Mouse (Mus musculus) intestine, embryonic 14.5 days (tissue): ENCODE measurements around the gene Igsf21. TPM values are rescaled to one million over a fixed set of nuclear protein-coding genes. Genes with fewer than 3 reads are reported as not detected.

ENCODE experiments used
- ATAC-seq: fragments of 200-750 bp; cut with Nextera tagmentation; replicated peaks from 2 replicates; pipeline ENCODE4 v1.8.0; 2017; ENCODE audit warnings: low read depth, moderate number of reproducible peaks, moderate TSS enrichment, moderate library complexity; ENCODE audit not compliant: low FRiP score, low TSS enrichment
- DNase-seq: peaks from one replicate; pipeline ENCODE4 v3.0.0-alpha.2; 2018; ENCODE audit warnings: low spot score
- H3K27ac ChIP-seq: fragments of 300-500 bp; sonication (generic); 2 replicates; pipeline ENCODE4 v1.5.1; 2014; ENCODE audit warnings: low read depth, mild to moderate bottlenecking, control low read depth
- H3K27me3 ChIP-seq: fragments of 300-500 bp; sonication (generic); replicated peaks from 2 replicates; pipeline ENCODE4 v1.6.1; 2014; ENCODE audit warnings: low read length, control low read depth; ENCODE audit not compliant: control insufficient read depth, insufficient read depth
- H3K36me3 ChIP-seq: fragments of 300-500 bp; sonication (generic); 2 replicates; pipeline ENCODE4 v1.6.1; 2014; ENCODE audit warnings: low read length, control low read depth; ENCODE audit not compliant: control insufficient read depth, insufficient read depth
- H3K4me1 ChIP-seq: fragments of 300-500 bp; sonication (generic); replicated peaks from 2 replicates; pipeline ENCODE4 v1.6.1; 2014; ENCODE audit warnings: low read length, control low read depth, mixed read lengths; ENCODE audit not compliant: control insufficient read depth, insufficient read depth
- H3K4me2 ChIP-seq: fragments of 300-500 bp; sonication (generic); 2 replicates; pipeline ENCODE4 v1.6.1; 2014; ENCODE audit warnings: low read length
- H3K4me3 ChIP-seq: fragments of 300-500 bp; sonication (generic); 2 replicates; pipeline ENCODE4 v1.5.1; 2014; ENCODE audit warnings: low read depth, low read length, control low read depth, mixed read lengths
- H3K9ac ChIP-seq: fragments of 300-500 bp; sonication (generic); 2 replicates; pipeline ENCODE4 v1.6.1; 2014; ENCODE audit warnings: mild to moderate bottlenecking, low read length
- H3K9me3 ChIP-seq: fragments of 300-500 bp; sonication (generic); 2 replicates; pipeline ENCODE4 v1.6.1; 2016; ENCODE audit warnings: low read length, control low read depth; ENCODE audit not compliant: control insufficient read depth
- WGBS: fragments of 180-500 bp; shearing (Covaris S2); extraction: QIAGEN DNeasy Blood & Tissue Kit; methylation state at CpG from one replicate; pipeline ENCODE4 v1.1.7; 2014; 5-methylcytosine and 5-hydroxymethylcytosine counted together
- polyA plus RNA-seq: library from polyadenylated mRNA; unstranded; fragments of >200 nt; fragmentation: Nextera tagmentation; extraction: Ambion mirVana; gene quantifications from 2 replicates; pipeline ENCODE4 v1.2.1, GENCODE M21; 2014

Gene Igsf21
- polyA plus RNA-seq, 1 experiment from 2014 or later, result 2.2 TPM

GRCm38 (mm10) chr4:140100141-140100540 lies 146.4 kb downstream of the Igsf21 start:
- no peak overlapping the region for H3K4me2 ChIP-seq
- WGBS, result 71% methylated on average over 1 of the region's 1 CpGs
- peaks cover 23% of the 10 kb centered on the region for H3K27me3 ChIP-seq
- H3K4me3 ChIP-seq, result no peak overlapping the region
- no peak overlapping the region for H3K9ac ChIP-seq
- H3K4me1 ChIP-seq, result no peaks in the 10 kb centered on the region; the same call in 1 of the 2 replicates
- no peaks in the 10 kb centered on the region for H3K9me3 ChIP-seq
- ATAC-seq, result no peak
- H3K36me3 ChIP-seq, result no peaks in the 10 kb centered on the region
- H3K27ac ChIP-seq, result no peak overlapping the region
- no peak for DNase-seq

GRCm38 (mm10) chr4:140096283-140096682 lies 150.3 kb downstream of the Igsf21 start:
- WGBS, result 49% methylated on average over 2 of the region's 2 CpGs
- no peak for DNase-seq
- ATAC-seq, result no peak
- H3K4me3 ChIP-seq, result no peak overlapping the region
- no peaks in the 10 kb centered on the region for H3K9me3 ChIP-seq
- no peak overlapping the region for H3K4me2 ChIP-seq
- no peak overlapping the region for H3K9ac ChIP-seq
- H3K27me3 ChIP-seq, result no peaks in the 10 kb centered on the region
- H3K36me3 ChIP-seq, result no peaks in the 10 kb centered on the region
- no peak overlapping the region for H3K27ac ChIP-seq
- H3K4me1 ChIP-seq, result no peaks in the 10 kb centered on the region

GRCm38 (mm10) chr4:140094835-140095234 lies 151.7 kb downstream of the Igsf21 start:
- Histone ChIP-seq H3K27me3 (no peaks in the 10 kb centered on the region), H3K36me3 (no peaks in the 10 kb centered on the region), H3K4me3 (no peak overlapping the region), H3K9me3 (no peaks in the 10 kb centered on the region), H3K4me2 (no peak overlapping the region), H3K27ac (no peak overlapping the region), H3K9ac (no peak overlapping the region), H3K4me1 (no peaks in the 10 kb centered on the region)
- no peak for DNase-seq
- 28% methylated on average over 2 of the region's 2 CpGs for WGBS
- no peak for ATAC-seq

DNA sequence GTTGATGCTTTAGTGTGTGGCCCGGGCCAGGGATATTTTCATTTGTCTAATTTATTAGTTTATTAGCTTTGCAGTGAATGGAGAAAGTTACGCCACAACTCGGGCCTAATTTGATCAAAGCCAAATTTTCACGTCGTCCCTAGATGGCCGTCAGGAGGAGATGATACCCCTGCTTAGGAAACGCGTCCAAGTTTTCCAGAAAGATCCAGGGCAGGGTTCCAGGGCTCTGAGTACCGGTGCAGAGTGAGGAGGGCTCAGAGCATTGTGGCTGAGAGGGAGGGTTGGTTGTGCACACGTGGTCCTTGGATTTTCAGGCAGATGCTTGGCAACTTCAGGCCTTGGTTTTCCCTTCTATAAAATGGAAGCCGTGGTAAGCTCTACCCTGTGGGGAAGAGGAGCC lies 154.2 kb downstream of the Igsf21 start:
- ATAC-seq (no peak), DNase-seq (no peak)
- Histone ChIP-seq H3K4me1 (no peaks in the 10 kb centered on the region), H3K9me3 (no peaks in the 10 kb centered on the region), H3K4me2 (no peak overlapping the region), H3K27ac (no peak overlapping the region), H3K27me3 (no peaks in the 10 kb centered on the region), H3K36me3 (no peaks in the 10 kb centered on the region), H3K4me3 (no peak overlapping the region), H3K9ac (no peak overlapping the region)
- 75% methylated on average over 11 of the region's 11 CpGs for WGBS

GRCm38 (mm10) chr4:140091693-140092092 lies 154.9 kb downstream of the Igsf21 start:
- no peaks in the 10 kb centered on the region for H3K36me3 ChIP-seq
- H3K27me3 ChIP-seq, result no peaks in the 10 kb centered on the region
- H3K4me2 ChIP-seq, result no peak overlapping the region
- no peak overlapping the region for H3K9ac ChIP-seq
- no peak for DNase-seq
- H3K4me3 ChIP-seq, result no peak overlapping the region
- ATAC-seq, result no peak
- no peak overlapping the region for H3K27ac ChIP-seq
- no peaks in the 10 kb centered on the region for H3K9me3 ChIP-seq
- H3K4me1 ChIP-seq, result no peaks in the 10 kb centered on the region
- WGBS, result 55% methylated on average over 3 of the region's 3 CpGs

DNA sequence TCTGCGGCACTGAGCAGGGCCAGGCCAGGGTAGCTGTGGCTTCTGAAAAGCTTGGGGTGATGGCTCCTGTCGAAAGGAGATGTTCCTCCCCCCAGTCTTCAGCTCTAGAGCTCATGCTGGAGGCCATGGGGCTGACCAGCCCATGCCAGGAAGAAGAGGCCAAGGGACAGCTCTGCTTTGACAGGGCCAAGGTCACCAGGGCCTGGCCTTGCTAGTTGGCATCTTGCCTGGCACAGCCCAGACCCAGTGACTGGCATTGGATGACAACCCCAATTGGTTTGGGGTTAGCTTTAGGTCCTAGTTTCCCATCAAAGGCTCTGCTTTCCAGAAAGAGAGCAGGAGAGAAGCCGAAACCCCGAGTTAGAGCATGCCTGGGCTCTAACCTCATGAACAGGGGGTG lies 156.9 kb downstream of the Igsf21 start:
- WGBS, result 88% methylated on average over 4 of the region's 4 CpGs
- no peak overlapping the region for H3K4me3 ChIP-seq
- DNase-seq (no peak), ATAC-seq (no peak)
- no peak overlapping the region for H3K9ac ChIP-seq
- no peak overlapping the region for H3K27ac ChIP-seq
- H3K4me2 ChIP-seq, result no peak overlapping the region
- no peaks in the 10 kb centered on the region for H3K27me3 ChIP-seq
- H3K4me1 ChIP-seq, result no peaks in the 10 kb centered on the region
- H3K36me3 ChIP-seq, result no peaks in the 10 kb centered on the region
- H3K9me3 ChIP-seq, result no peaks in the 10 kb centered on the region

- DNase-seq (no peak), ATAC-seq (no peak)
- Histone ChIP-seq H3K4me3 (no peak overlapping the region), H3K27me3 (no peaks in the 10 kb centered on the region), H3K9ac (no peak overlapping the region), H3K4me1 (0 out of 2 replicates have a peak, but pooled peaks cover 5% of the 10 kb centered on the region), H3K9me3 (no peaks in the 10 kb centered on the region), H3K36me3 (no peaks in the 10 kb centered on the region), H3K27ac (no peak overlapping the region), H3K4me2 (no peak overlapping the region)
- 75% methylated on average over 12 of the region's 12 CpGs for WGBS
Observed at GRCm38 (mm10) chr4:140088711-140089440, 157.7 kb downstream of the Igsf21 start.

DNA sequence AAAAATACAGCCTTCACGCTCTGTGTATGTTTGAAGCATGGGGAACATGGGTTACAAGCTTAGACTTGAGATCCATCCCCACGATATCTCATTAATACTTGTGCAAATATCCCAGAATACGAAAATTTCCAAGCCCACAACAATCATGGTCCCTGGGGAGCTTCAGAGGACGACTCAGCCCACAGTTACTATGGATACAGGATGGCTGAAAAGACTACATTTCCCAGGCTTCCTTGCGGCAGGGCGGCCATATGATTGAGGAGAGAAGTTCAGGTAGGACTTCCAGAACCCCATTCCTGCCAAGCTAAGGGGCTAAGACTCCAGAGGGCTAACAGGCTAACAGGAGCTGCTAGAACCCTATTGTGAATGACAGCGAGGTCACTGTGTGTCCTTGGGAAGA lies 160.4 kb downstream of the Igsf21 start:
- Histone ChIP-seq H3K4me3 (no peak overlapping the region), H3K9me3 (no peaks in the 10 kb centered on the region), H3K9ac (no peak overlapping the region), H3K36me3 (no peaks in the 10 kb centered on the region), H3K27me3 (no peaks in the 10 kb centered on the region), H3K4me2 (no peak overlapping the region), H3K27ac (no peak overlapping the region), H3K4me1 (0 out of 2 replicates have a peak, but pooled peaks cover 5% of the 10 kb centered on the region)
- DNase-seq (no peak), ATAC-seq (no peak)
- WGBS, result 59% methylated on average over 7 of the region's 7 CpGs

DNA sequence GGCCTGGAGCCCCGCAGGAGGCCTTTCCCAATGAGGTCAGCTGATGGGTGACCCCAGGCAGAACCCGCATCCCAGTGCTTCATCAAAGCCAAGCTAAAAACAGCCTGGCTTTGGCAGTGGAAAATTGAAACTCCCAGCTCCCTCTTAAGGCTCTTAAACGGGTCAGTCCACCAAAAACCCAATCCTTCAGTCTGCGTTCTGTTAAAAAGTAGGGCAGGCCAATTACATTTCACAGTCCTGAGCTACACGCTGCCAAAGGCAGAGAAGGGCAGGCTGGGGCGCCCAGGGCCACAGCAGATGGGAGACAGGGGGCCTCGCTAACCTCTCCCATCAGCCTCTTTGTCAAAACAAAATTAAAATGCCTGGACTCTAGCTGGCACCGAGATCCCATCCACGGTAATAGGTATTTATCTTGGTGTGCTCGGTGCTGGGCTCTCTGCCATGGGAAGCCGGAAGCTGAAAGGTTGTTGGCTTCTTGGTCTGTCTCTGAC lies 162.0 kb downstream of the Igsf21 start:
- no peak overlapping the region for H3K4me3 ChIP-seq
- 0 out of 2 replicates have a peak, but pooled peaks cover 5% of the 10 kb centered on the region for H3K4me1 ChIP-seq
- no peaks in the 10 kb centered on the region for H3K27me3 ChIP-seq
- WGBS, result 38% methylated on average over 11 of the region's 11 CpGs
- no peak for DNase-seq
- H3K27ac ChIP-seq, result peak overlapping the region; percentile 47
- H3K9ac ChIP-seq, result no peak overlapping the region
- H3K9me3 ChIP-seq, result no peaks in the 10 kb centered on the region
- H3K4me2 ChIP-seq, result no peak overlapping the region
- H3K36me3 ChIP-seq, result no peaks in the 10 kb centered on the region
- ATAC-seq, result no peak
